Mouse (Mus musculus): ENCODE data around the gene Rapgefl1.

GRCm38 (mm10) chr11:98796515-98797216 lies 39.9 kb upstream of the Rapgefl1 start:
- no peak for TF ChIP-seq GATA1 (IDR thresholded peaks at IDR 0.05; ENCODE audit: borderline replicate concordance, low read length)
- TF ChIP-seq FLI1 (IDR thresholded peaks at IDR 0.05; ENCODE audit: low read length) = no peak

All from megakaryocyte, embryonic 14.5 days (primary cell).